Mouse (Mus musculus) splenic B cell, adult 2 months (primary cell): ENCODE results near the gene Cep41.
A peak's percentile ranks its signal among the peaks of the same experiment; 100 is the strongest.

Experiments used
- DNase-seq: peaks from one replicate; pipeline ENCODE4 v3.0.0-alpha.2; 2011; ENCODE audit warnings: low read depth, low spot score
- H3K27me3 ChIP-seq: 2 replicates; pipeline ENCODE4 v1.6.1; 2012; ENCODE audit warnings: mild to moderate bottlenecking, low read length, moderate library complexity, mixed read lengths; ENCODE audit not compliant: control insufficient read depth, poor library complexity, insufficient read depth, severe bottlenecking
- H3K36me3 ChIP-seq: 2 replicates; pipeline ENCODE4 v1.6.1; 2012; ENCODE audit warnings: mild to moderate bottlenecking, low read length, moderate library complexity, mixed read lengths; ENCODE audit not compliant: control insufficient read depth, poor library complexity, insufficient read depth, severe bottlenecking

Gene Cep41

GRCm38 (mm10) chr6:30695124-30695523 is 1.6 kb upstream of the Cep41 start:
- no peaks in the 10 kb centered on the region for H3K36me3 ChIP-seq
- no peaks in the 10 kb centered on the region for H3K27me3 ChIP-seq
- DNase-seq, result no peak

DNA sequence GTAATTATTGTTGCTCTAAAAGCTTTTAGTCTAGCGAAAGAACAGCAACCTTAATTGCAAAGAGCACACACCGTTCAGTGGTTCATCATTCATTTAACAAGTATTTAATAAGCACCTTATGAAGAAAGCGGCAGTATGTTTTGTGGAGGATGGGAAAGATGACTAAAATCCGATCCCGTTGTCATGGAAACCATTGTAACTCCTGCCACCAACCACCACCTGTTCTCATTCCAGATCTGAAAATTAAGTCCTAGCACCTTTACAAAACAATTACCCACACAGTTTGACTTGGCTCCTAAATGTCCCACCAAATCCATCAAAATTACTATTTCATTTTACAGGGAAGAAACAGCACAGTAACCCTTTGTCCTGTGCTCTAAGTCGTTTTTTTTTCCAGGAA is 660 bp upstream of the Cep41 start:
- Histone ChIP-seq H3K27me3 (no peaks in the 10 kb centered on the region), H3K36me3 (no peaks in the 10 kb centered on the region)
- DNase-seq, result no peak

GRCm38 (mm10) chr6:30692826-30693225 is 723 bp downstream of the Cep41 start:
- Histone ChIP-seq H3K36me3 (no peaks in the 10 kb centered on the region), H3K27me3 (no peaks in the 10 kb centered on the region)
- peak; percentile 4 for DNase-seq

GRCm38 (mm10) chr6:30687198-30687597 is 6.4 kb downstream of the Cep41 start:
- no peak for DNase-seq
- Histone ChIP-seq H3K27me3 (no peaks in the 10 kb centered on the region), H3K36me3 (no peaks in the 10 kb centered on the region)

GRCm38 (mm10) chr6:30684570-30684969 is 9.0 kb downstream of the Cep41 start:
- no peaks in the 10 kb centered on the region for H3K27me3 ChIP-seq
- no peak for DNase-seq
- no peaks in the 10 kb centered on the region for H3K36me3 ChIP-seq

- DNase-seq, result no peak
Measured at GRCm38 (mm10) chr6:30681935-30682900, 11.3 kb downstream of the Cep41 start.

GRCm38 (mm10) chr6:30680442-30680841 is 13.1 kb downstream of the Cep41 start:
- no peaks in the 10 kb centered on the region for H3K27me3 ChIP-seq
- DNase-seq, result no peak

More at GRCm38 (mm10) chr6:30681935-30682900, 11.3 kb downstream of the Cep41 start:
- Histone ChIP-seq H3K27me3 (no peaks in the 10 kb centered on the region), H3K36me3 (no peaks in the 10 kb centered on the region)

DNA sequence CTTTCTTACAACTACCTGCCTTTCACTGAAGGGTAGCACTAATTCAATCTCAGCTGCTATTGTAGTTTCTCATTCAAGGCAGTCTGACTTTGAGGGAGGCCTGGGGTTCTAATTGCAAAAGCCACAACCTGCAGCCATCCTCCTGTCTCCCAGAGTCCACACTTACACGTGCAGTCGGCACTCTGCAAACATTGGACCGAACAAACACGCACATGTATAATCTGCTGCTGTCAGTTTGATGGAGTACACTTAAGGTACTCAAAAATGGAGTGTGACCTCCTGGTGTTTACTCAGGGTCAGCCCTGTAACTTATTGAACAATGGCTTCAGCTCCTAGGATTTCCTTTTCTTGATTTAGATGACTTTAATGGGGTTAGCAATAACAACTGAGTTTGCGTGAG is 14.0 kb downstream of the Cep41 start:
- Histone ChIP-seq H3K27me3 (no peaks in the 10 kb centered on the region), H3K36me3 (no peaks in the 10 kb centered on the region)
- no peak for DNase-seq

More at GRCm38 (mm10) chr6:30680442-30680841, 13.1 kb downstream of the Cep41 start:
- H3K36me3 ChIP-seq, result no peaks in the 10 kb centered on the region

DNA sequence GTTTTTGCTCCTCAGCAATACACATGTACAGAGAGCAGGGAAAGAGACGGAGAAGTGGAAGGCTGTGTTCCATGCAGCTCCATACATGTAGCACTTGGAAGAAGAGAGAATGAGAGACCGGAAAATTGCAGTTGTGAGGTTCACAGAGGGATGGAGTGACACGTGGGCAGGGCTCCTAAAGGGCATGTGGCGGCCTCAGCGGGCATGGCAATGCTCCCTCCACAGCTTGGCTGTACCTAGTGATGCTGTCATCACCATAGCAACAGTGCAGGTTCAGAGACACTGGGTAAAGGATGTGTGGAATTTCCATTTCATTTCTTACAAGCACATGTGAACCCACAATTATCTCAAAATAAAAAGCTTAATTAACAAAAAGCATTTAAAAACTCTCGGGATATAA is 15.1 kb downstream of the Cep41 start:
- Histone ChIP-seq H3K27me3 (no peaks in the 10 kb centered on the region), H3K36me3 (no peaks in the 10 kb centered on the region)

DNA sequence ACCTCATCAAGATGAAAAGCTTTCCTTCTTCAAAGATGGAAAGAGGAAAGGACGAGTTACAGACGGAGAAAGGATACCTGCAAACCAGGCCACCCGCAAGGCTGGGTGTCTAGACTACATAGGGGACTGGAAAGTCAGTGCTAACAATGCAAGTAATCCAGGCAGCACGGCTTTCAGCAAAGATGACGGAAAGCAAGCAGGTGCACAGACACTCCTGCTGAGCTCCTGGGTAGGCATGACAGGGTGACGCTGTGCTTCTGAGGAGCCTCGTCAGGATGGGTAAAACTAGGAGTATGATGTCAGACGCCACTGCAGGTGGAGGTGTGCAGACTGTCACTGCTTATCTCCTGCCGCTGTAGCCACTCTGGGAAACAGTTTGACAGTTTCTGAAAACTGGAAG is 16.0 kb downstream of the Cep41 start:
- Histone ChIP-seq H3K27me3 (no peaks in the 10 kb centered on the region), H3K36me3 (no peaks in the 10 kb centered on the region)
- no peak for DNase-seq

More for the DNA sequence above, 15.1 kb downstream of the Cep41 start:
- DNase-seq, result no peak

DNA sequence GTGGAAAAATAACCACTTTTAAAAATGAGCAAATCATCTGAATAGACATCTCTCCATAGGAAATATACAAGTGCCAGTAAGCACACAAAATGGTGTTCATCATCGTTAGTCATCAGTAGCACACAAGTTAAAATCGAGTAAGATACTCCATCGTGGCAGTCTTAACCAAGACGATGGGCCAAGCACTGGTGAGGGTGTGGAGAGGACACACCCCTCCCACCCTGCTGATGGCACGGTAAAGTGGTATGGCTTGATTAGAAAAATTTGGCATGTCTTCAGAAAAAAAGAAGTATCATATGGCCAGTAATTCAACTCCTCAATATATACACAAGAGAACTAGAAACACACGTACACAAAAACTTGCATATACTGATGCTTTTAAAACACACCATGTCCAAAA is 17.0 kb downstream of the Cep41 start:
- DNase-seq, result no peak
- Histone ChIP-seq H3K27me3 (no peaks in the 10 kb centered on the region), H3K36me3 (no peaks in the 10 kb centered on the region)

- no peaks in the 10 kb centered on the region for H3K36me3 ChIP-seq
- no peaks in the 10 kb centered on the region for H3K27me3 ChIP-seq
- no peak for DNase-seq
Measured at GRCm38 (mm10) chr6:30675281-30675771, 18.2 kb downstream of the Cep41 start.

DNA sequence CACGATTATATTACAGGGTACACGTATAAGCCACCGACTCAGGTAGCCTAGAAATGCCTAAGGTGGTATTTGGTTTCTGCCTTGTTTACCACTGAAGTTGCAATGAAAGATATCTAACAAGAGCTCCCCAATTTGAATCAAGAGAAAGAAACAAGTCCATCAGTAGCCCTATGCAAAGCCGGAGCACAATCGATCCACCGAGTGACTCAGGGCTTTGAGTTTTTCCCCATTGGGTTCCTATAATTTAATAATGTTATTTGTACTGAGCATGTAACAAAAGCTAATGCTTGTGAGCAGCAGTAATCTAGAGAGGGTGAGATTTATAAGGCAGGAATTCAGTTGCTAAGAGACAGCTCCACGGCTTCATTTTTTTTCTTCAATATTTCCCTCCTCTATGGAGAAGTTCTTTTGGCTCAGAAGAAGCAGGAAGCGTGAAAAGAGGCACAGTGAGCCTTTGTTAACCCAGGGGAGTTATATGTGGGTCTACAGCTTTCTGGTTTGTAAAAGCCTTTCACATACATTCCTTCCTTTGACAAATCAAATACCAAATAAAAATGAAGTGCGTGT is 18.8 kb downstream of the Cep41 start:
- Histone ChIP-seq H3K27me3 (no peaks in the 10 kb centered on the region), H3K36me3 (no peaks in the 10 kb centered on the region)
- DNase-seq, result no peak

DNA sequence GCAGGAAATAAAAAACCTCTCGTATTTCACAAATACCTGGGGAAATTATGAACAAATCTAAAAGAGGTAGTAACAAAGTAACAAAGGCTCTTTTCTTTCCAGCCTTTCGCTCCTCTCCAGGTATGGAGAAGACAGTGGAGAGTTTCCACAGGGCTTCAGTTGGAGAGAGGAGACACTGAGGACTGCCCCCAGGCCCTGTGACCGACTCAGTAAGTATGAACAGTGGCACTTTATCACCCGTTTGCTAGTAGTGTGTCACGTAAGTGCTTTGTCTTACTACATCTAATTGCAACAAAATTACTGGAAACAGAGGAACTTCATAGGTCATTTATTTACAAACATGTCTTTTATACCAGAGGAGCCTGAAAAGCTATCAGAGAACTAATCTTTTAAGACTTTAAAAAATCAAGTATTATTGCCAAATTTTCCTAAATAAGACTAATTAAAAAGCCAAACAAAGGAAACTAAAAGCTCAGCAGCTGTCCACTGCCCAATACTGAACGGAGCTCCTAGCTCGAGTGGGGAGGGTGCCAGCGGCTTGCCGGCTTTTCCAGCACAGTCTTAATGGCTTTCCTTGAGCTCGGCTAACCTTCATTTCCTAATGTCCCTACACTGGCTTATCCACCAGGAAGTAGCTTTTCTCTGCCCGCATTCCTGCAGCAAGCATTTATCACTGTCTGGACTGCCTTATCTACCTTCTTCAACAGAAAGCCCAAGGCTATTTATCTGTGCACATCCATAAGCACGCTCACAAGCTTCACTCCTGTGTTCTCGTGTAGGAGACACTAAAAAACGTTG is 19.6 kb downstream of the Cep41 start:
- no peak for DNase-seq
- Histone ChIP-seq H3K27me3 (no peaks in the 10 kb centered on the region), H3K36me3 (no peaks in the 10 kb centered on the region)
